In genomic region chr2:121287850-121288249, GRCm38 (mm10) we compare ENCODE assay signal across 13 mouse cellular contexts. TPM values are rescaled to one million over a fixed set of nuclear protein-coding genes. Genes with fewer than 3 reads are reported as not detected.
A peak's percentile ranks its signal among the peaks of the same experiment; 100 is the strongest.
DNase-seq lines count a peak whose midpoint lies in the region; ATAC-seq lines count a peak whose summit lies in the region.
"Had no signal": no experiment of that assay in that cellular context is flagged by ENCODE, and none has a peak within 500 bp of the region (broad histone marks: within the 10 kb centered on the region; RNA-seq: fewer than 3 reads in every experiment).

No protein-coding gene starts in this region.

- H3K27me3 ChIP-seq in midbrain, embryonic 13.5 days, result no peaks in the 10 kb centered on the region
- H3K27me3 ChIP-seq in midbrain, embryonic 11.5 days (ENCODE audit: control insufficient read depth, insufficient read depth, low read length), result no peaks in the 10 kb centered on the region
- no peaks in the 10 kb centered on the region for H3K27me3 ChIP-seq in midbrain, embryonic 15.5 days (replicated peaks)
- peaks cover 39% of the 10 kb centered on the region for H3K27me3 ChIP-seq in liver, embryonic 11.5 days (replicated peaks; ENCODE audit: control insufficient read depth, insufficient read depth, low read length)

- 0 out of 2 replicates have a peak overlapping the region, but pooled peaks have one; percentile 70 for H3K9ac ChIP-seq in midbrain, embryonic 13.5 days (replicated peaks)
- H3K9ac ChIP-seq in midbrain, embryonic 11.5 days (ENCODE audit: low read length), result no peak overlapping the region
- H3K9ac ChIP-seq in midbrain, embryonic 15.5 days, result peak overlapping the region; percentile 57
- no peak overlapping the region for H3K9ac ChIP-seq in liver, embryonic 11.5 days (ENCODE audit: low read depth, low read length)
- H3K9ac ChIP-seq: heart, embryonic 15.5 days; lung, embryonic 14.5 days had no signal

- 0 out of 2 replicates have a peak, but pooled peaks have one; percentile 18 for ATAC-seq in midbrain, embryonic 13.5 days
- no peak for ATAC-seq in midbrain, embryonic 11.5 days (ENCODE audit: low FRiP score)
- no peak for ATAC-seq in midbrain, embryonic 15.5 days (replicated peaks)
- ATAC-seq in liver, embryonic 11.5 days (replicated peaks; ENCODE audit: low FRiP score), result no peak

- peak; percentile 19 for DNase-seq in cerebellum, adult 8-10 months
- no peak for DNase-seq in cerebellum, postnatal 36 days
- DNase-seq in midbrain, embryonic 11.5 days (ENCODE audit: low spot score, missing footprints), result no peak
- DNase-seq in B cell, adult 2 months, result no peak
- no peak for DNase-seq in Muller cell, postnatal 12 days (ENCODE audit: inconsistent ontology term)
- DNase-seq in liver, embryonic 11.5 days (ENCODE audit: low spot score), result no peak
- DNase-seq: kidney, adult 9 months; liver; lung, embryonic 14.5 days; spleen, adult 18-20 months had no signal

- peaks cover 39% of the 10 kb centered on the region for H3K4me1 ChIP-seq in midbrain, embryonic 13.5 days (replicated peaks)
- H3K4me1 ChIP-seq in midbrain, embryonic 11.5 days (ENCODE audit: control insufficient read depth, insufficient read depth, low read length), result peaks cover 18% of the 10 kb centered on the region
- H3K4me1 ChIP-seq in midbrain, embryonic 15.5 days, result peaks cover 35% of the 10 kb centered on the region
- H3K4me1 ChIP-seq in liver, embryonic 11.5 days (replicated peaks; ENCODE audit: control insufficient read depth, insufficient read depth, low read length), result 0 out of 2 replicates have a peak, but pooled peaks cover 3% of the 10 kb centered on the region

- H3K4me3 ChIP-seq in midbrain, embryonic 13.5 days (replicated peaks), result no peak overlapping the region
- no peak overlapping the region for H3K4me3 ChIP-seq in midbrain, embryonic 11.5 days (ENCODE audit: low read depth, low read length)
- no peak overlapping the region for H3K4me3 ChIP-seq in midbrain, embryonic 15.5 days
- H3K4me3 ChIP-seq in liver, embryonic 11.5 days (ENCODE audit: low read depth, low read length), result no peak overlapping the region
- H3K4me3 ChIP-seq: heart, embryonic 15.5 days had no signal

- 39% methylated on average over 2 of the region's 2 CpGs for WGBS in midbrain, embryonic 13.5 days
- 71% methylated on average over 2 of the region's 2 CpGs for WGBS in midbrain, embryonic 11.5 days
- WGBS in midbrain, embryonic 15.5 days, result 37% methylated on average over 2 of the region's 2 CpGs
- WGBS in liver, embryonic 11.5 days, result 68% methylated on average over 2 of the region's 2 CpGs

- peak overlapping the region; percentile 70 for H3K4me2 ChIP-seq in midbrain, embryonic 13.5 days (replicated peaks)
- H3K4me2 ChIP-seq in midbrain, embryonic 11.5 days, result no peak overlapping the region
- peak overlapping the region; percentile 90; the same call in 1 of the 2 replicates for H3K4me2 ChIP-seq in midbrain, embryonic 15.5 days
- H3K4me2 ChIP-seq in liver, embryonic 11.5 days, result no peak overlapping the region
- H3K4me2 ChIP-seq: lung, embryonic 14.5 days had no signal

- H3K9me3 ChIP-seq in midbrain, embryonic 13.5 days, result no peaks in the 10 kb centered on the region
- H3K9me3 ChIP-seq in midbrain, embryonic 11.5 days (ENCODE audit: control insufficient read depth, low read length), result no peaks in the 10 kb centered on the region
- H3K9me3 ChIP-seq in midbrain, embryonic 15.5 days, result no peaks in the 10 kb centered on the region
- H3K9me3 ChIP-seq in liver, embryonic 11.5 days (ENCODE audit: control insufficient read depth, low read length), result no peaks in the 10 kb centered on the region
- H3K9me3 ChIP-seq: heart, embryonic 15.5 days had no signal

- H3K27ac ChIP-seq in midbrain, embryonic 13.5 days, result peak overlapping the region; percentile 88
- H3K27ac ChIP-seq in midbrain, embryonic 11.5 days (ENCODE audit: low read depth, low read length), result no peak overlapping the region
- peak overlapping the region; percentile 91 for H3K27ac ChIP-seq in midbrain, embryonic 15.5 days
- no peak overlapping the region for H3K27ac ChIP-seq in liver, embryonic 11.5 days (ENCODE audit: low read depth, low read length)
- H3K27ac ChIP-seq: heart, embryonic 15.5 days had no signal

- no peaks in the 10 kb centered on the region for H3K36me3 ChIP-seq in midbrain, embryonic 13.5 days
- no peaks in the 10 kb centered on the region for H3K36me3 ChIP-seq in midbrain, embryonic 11.5 days (ENCODE audit: control insufficient read depth, insufficient read depth, low read length)
- H3K36me3 ChIP-seq in midbrain, embryonic 15.5 days (replicated peaks), result no peaks in the 10 kb centered on the region
- H3K36me3 ChIP-seq in liver, embryonic 11.5 days (ENCODE audit: control insufficient read depth, insufficient read depth, low read length), result no peaks in the 10 kb centered on the region
- H3K36me3 ChIP-seq: heart, embryonic 15.5 days had no signal

RNA-seq across cellular contexts. Expression of gene Map1a, which starts 1.6 kb away (rescaled TPM):
- polyA plus RNA-seq in midbrain, embryonic 13.5 days (2015; fragmentation: Nextera tagmentation; extraction: Ambion mirVana), result 18.1 and 20.6 TPM in 2 replicates
- 11.2 and 14.3 TPM in 2 replicates for polyA plus RNA-seq in midbrain, embryonic 11.5 days (2014; fragmentation: Nextera tagmentation; extraction: Ambion mirVana)
- polyA plus RNA-seq in midbrain, embryonic 15.5 days (2015; fragmentation: Nextera tagmentation; extraction: Ambion mirVana), result 22.5 and 27.1 TPM in 2 replicates
- 1.5 and 2.1 TPM in 2 replicates for polyA plus RNA-seq in liver, embryonic 11.5 days (2014; fragmentation: Nextera tagmentation; extraction: Ambion mirVana)

RNA-seq across cellular contexts. Expression of gene Trp53bp1, which starts 16.6 kb away (rescaled TPM):
- polyA plus RNA-seq in midbrain, embryonic 13.5 days (2015; fragmentation: Nextera tagmentation; extraction: Ambion mirVana), result 212 and 229 TPM in 2 replicates
- polyA plus RNA-seq in midbrain, embryonic 11.5 days (2014; fragmentation: Nextera tagmentation; extraction: Ambion mirVana), result 132 and 138 TPM in 2 replicates
- polyA plus RNA-seq in midbrain, embryonic 15.5 days (2015; fragmentation: Nextera tagmentation; extraction: Ambion mirVana), result 186 and 214 TPM in 2 replicates
- 32.4 and 36.0 TPM in 2 replicates for polyA plus RNA-seq in liver, embryonic 11.5 days (2014; fragmentation: Nextera tagmentation; extraction: Ambion mirVana)

Comparison
In these comparisons a context has a peak if more than half of its experiments do, and no peak if none do; other contexts are left out.
1. H3K27ac ChIP-seq: peak in midbrain, embryonic 13.5 days (single experiment) and midbrain, embryonic 15.5 days (single experiment); none in midbrain, embryonic 11.5 days (single experiment) and liver, embryonic 11.5 days (single experiment).
2. H3K4me2 ChIP-seq: peak in midbrain, embryonic 13.5 days (single experiment) and midbrain, embryonic 15.5 days (single experiment); none in midbrain, embryonic 11.5 days (single experiment) and liver, embryonic 11.5 days (single experiment).
3. H3K9ac ChIP-seq: peak in midbrain, embryonic 13.5 days (single experiment) and midbrain, embryonic 15.5 days (single experiment); none in midbrain, embryonic 11.5 days (single experiment) and liver, embryonic 11.5 days (single experiment).